Mouse (Mus musculus): ENCODE data around the gene Tti1.

- TF ChIP-seq POLR2A (IDR thresholded peaks at IDR 0.05; ENCODE audit: low read depth, low read length) (no peak), CTCF (IDR thresholded peaks at IDR 0.05; ENCODE audit: borderline replicate concordance, insufficient read depth, low read length) (no peak)
Observed at GRCm38 (mm10) chr2:158065064-158065463, 36.8 kb upstream of the Tti1 start.

Measured in embryonic fibroblast, embryonic 13.5 days (primary cell).